Mouse (Mus musculus): ENCODE results near the gene Slc35c1.

The Slc35c1 gene

GRCm38 (mm10) chr2:92475711-92476110 lies 15.4 kb upstream of the Slc35c1 start:
- DNase-seq, result no peak

GRCm38 (mm10) chr2:92474920-92475319 lies 14.6 kb upstream of the Slc35c1 start:
- DNase-seq, result no peak

GRCm38 (mm10) chr2:92471886-92472670 lies 11.7 kb upstream of the Slc35c1 start:
- no peak for DNase-seq

GRCm38 (mm10) chr2:92464690-92465089 lies 4.4 kb upstream of the Slc35c1 start:
- no peak for DNase-seq

DNA sequence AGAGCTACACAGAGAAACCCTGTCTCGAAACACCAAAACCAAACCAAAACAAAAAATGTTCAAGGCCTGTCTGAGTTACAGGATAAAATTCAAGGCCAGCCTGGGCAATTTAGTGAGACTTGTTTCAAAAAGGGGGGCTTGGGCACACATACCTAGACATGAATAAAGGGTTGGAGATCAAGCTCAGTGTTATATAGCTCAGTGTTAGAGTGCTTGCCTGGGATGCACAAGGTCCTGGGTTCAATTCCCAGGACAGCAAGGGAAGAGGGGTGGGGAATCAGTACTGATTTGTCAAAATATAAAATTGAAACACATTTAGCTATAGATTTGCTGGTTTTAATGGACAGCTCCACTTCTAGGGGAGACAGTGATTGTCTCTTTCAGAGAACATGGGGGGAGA lies 877 bp upstream of the Slc35c1 start:
- no peak for DNase-seq

GRCm38 (mm10) chr2:92459141-92459920 lies 1.0 kb downstream of the Slc35c1 start:
- DNase-seq, result peak; percentile 84

- DNase-seq, result no peak
Measured at GRCm38 (mm10) chr2:92458481-92458880, 1.9 kb downstream of the Slc35c1 start.

DNA sequence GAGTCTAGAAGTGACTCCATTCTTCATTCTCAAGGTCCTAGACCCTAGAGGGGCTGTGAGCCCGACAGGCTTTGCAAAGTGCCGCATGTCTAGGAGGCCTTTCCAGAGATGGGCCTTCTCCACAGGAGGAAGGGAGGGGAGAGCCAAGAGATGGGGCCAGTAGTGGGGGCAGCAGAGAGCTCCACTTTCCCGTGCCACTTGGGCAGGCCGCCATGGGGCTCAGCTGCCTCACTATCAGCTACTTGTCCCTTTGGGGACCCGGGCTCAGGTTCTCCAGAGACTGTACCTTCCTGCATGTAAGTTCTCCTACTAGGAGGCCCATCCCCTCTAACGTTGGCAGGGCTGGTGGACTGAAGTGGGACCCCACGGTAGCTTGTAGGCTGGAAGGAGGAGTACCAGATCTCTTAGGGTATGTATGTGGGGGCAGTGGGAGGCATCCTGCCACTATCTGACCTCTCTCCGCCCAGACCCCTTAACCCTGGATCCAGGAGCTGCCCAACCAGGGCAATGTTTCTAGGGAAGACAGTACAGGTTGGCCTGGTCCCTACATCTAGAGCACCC lies 3.3 kb downstream of the Slc35c1 start:
- DNase-seq, result no peak

GRCm38 (mm10) chr2:92455704-92456103 lies 4.6 kb downstream of the Slc35c1 start:
- DNase-seq, result no peak

GRCm38 (mm10) chr2:92454166-92454565 lies 6.2 kb downstream of the Slc35c1 start:
- no peak for DNase-seq

GRCm38 (mm10) chr2:92451126-92451525 lies 9.2 kb downstream of the Slc35c1 start:
- DNase-seq, result no peak

DNA sequence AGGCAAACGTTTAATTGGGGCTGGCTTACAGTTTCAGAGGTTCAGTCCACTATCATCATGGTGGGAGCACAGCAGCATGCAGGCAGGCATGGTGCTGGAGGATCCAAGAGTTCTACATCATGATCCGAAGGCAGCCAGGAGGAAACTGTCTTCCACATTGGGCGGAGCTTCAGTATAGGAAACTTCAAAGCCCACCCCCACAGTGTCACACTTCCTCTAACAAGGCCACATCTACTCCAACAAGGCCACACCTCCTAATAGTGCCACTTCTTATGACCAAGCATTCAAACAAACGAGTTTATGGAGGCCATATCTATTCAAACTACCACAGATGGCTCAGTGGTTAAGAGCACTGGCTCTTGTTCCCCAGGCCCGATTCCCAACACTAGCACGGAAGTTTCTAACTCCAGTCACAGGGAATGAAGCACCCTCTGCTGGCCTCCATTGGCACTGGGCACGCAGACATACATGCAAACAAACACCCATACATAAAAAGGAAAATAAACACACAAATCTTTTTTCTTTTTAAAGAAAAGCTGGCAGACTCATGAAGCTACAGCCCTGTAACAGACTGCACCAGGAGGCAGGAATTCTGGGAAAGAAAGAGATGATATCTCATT lies 13.1 kb downstream of the Slc35c1 start:
- no peak for DNase-seq

GRCm38 (mm10) chr2:92446656-92447055 lies 13.7 kb downstream of the Slc35c1 start:
- DNase-seq, result no peak

DNA sequence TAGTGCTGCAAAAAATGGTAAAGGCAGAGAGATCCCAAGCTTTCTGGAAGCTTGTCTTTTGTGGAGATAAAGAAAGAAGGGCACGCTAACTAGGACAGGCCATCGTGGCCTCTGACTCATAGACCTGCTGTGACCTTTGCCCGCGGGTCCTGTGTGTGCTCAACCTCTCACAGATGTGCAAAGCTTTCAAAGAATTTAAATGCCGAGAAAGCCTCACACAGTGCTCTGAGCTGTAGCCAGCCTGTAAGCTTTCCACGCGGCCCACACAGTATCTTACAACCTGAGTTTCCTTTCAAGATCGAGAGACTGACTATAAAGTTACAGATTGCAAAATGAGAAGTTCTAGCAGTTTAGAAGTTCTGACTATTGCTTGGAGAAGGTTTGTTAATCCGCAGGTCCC lies 14.4 kb downstream of the Slc35c1 start:
- DNase-seq, result peak; percentile 26

DNA sequence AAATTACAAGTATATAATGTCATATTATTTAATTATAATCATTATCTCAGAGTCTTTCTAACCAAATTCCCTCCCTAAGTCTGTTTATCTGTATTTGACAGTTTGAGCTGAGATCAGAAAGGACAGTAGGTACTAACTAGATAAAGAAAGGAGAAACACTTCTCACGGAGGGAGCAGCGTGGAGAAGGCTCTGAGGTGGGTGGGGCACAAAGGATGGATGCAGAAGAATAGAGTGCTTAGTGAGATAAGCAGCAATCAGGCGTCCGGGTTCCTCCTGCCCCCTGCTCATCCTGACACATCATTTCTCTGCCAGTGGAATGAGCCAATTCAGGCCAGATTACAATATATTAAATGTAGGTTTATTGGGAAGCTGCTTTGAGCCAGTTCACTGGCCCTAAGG lies 16.0 kb downstream of the Slc35c1 start:
- peak; percentile 76 for DNase-seq

DNA sequence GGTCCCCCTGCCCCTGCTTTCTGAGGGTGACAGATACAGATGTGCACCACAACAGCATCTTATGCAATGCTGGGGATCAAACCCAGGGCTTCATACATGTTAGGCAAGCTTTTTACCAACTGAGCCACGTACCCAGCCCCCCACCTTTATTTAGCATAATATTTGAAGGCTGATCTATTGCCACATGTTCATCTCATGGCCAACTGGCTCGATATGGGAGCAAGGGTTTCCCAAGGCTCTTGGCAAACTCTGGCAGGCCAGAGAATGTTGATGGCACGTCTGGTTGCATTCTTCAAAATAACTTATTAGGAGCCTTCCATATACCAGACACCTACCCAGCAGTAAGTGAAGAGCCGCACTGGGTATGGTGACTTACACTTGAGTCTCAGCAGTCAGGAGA lies 17.0 kb downstream of the Slc35c1 start:
- DNase-seq, result no peak

- DNase-seq, result no peak
Measured at GRCm38 (mm10) chr2:92442419-92443001, 17.8 kb downstream of the Slc35c1 start.

- DNase-seq, result no peak
Measured at GRCm38 (mm10) chr2:92440432-92440831, 19.9 kb downstream of the Slc35c1 start.

- DNase-seq, result no peak
Measured at GRCm38 (mm10) chr2:92438567-92438966, 21.8 kb downstream of the Slc35c1 start.

DNA sequence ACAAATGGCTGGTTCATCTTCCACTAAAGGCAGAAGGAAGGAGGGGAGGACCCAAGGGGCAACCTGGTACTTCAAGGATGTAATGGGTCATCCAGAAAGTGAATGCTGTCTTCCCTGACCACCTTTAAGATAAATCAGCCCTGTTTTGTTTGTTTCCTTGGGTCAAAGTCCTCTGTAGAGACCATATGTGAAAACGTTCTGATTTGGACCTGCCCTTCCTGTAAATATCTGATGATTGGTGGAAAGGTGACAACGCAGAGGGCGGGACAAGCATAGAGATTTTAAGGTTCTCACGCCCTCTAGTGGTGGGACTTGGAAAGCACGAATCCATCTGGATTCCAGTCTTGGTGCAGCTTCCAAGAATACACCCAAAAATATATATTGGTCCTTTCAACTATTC lies 22.5 kb downstream of the Slc35c1 start:
- DNase-seq, result peak; percentile 85

DNA sequence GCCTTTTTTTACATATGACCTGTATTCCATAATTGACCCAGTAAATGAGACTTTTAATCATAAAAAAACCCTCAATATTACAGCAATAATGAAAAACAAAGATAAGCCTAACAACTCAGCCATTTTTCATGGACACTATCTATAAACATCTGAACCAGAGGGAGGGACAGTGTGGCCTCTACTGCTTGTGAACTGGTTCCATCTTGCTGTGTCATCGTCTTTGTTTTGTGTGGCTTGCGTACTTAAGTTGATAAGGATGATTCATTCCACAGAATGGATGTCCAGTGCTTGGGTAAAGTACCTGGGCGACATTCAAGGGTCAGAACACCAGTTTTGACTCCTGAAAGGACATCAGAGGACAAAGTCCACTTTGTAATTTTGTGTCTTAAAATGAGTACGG lies 23.0 kb downstream of the Slc35c1 start:
- DNase-seq, result no peak

DNA sequence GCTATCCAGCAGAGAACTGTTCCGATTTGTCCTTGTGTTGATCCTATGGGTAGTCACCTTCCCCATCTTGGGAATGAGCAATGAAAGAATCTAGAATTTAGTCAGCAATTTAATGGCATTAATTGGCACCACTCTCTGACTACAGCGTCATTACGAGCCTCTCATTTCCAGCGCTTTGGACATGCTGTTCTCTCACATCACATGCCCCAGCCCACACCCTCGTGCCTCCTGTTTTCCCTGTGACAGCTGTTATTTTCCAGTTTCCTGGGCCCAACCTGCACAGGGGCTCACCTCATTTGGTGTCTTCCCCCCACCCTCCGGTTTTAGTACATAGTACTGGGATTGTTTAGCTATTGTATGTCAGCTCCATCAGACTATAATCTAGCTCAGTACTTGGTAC lies 25.3 kb downstream of the Slc35c1 start:
- DNase-seq, result no peak

GRCm38 (mm10) chr2:92434375-92434745 lies 26.0 kb downstream of the Slc35c1 start:
- no peak for DNase-seq

Measured in liver (tissue).